Mouse (Mus musculus): ENCODE measurements around the gene Vmn1r12.
"Not testable (repeated sequence)": the region's sequence is repeated elsewhere in the genome, so short reads cannot be mapped to it uniquely, and the experiment has no call there.

Vmn1r12 gene

DNA sequence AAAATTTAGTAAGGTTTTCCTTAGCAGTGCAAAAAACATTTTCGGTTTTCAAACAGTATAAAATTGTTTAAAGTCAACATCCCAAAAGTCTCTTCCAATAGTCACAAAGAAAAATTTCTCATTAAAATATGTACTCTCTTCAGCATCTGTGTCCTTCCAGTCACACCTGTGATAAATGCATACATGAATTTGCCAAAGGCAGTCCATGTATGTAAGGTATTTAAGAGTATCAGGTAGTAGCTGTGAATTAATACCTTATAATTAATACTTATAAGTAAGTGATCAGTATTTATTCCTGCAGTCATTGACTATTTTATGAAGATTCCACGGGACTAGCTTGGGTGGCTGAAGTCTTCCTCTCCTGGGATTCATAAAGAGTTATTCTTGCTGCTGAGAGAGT, at the start of gene Vmn1r12:
Gene Vmn1r12 (plus strand): TSS at position 301 of the 400 bp plus-strand sequence.
- DNase-seq (ENCODE audit: low read depth, low spot score): no peak

DNA sequence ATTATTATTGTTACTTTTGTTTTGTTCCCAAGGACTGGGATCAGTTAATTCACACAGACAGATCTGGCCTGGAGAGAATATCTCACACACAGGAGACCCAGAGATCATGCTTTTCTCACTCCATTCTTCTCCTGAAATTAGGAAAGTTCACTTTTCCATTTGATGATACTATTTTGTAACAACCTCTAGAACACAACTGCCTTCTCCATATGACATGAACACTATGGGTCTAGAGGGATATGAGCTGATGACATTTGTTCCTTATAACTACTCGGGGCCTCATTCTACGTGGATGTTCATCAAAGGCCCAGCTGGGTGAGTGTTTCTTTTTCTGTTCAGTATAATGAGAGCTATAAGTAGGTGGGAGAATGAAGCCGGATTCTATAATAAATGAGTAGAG, 47.6 kb upstream of the Vmn1r12 start, which contains the start of gene Vmn1r10:
Gene Vmn1r10 (plus strand): TSS at position 301 of the 400 bp plus-strand sequence.
- DNase-seq (ENCODE audit: low read depth, low spot score): no peak

- DNase-seq (ENCODE audit: low read depth, low spot score): no peak
Observed at GRCm38 (mm10) chr6:57133155-57133554, 23.6 kb upstream of the Vmn1r12 start, which contains the start of gene Vmn1r11. Vmn1r11 (plus strand) TSS chr6:57133455.

DNA sequence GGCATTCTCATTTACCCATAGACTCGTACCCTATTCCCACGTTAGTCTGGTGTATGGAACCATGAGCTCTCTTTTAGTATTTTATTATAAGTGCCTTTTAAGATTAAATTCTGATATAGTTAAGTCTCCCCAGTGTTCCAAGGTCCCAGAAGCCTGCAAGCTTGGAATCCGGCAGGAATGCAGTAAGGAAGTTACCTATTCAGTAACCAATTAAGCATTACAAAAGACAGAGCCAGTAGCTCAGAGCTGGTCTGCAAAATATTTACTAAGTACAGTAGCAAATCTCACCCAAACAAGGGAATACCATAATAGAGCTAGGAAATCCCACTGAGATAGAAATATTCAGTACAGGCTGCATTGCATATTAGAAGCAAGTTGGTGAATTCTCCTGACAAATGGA, 33.3 kb downstream of the Vmn1r12 start:
- DNase-seq (ENCODE audit: low read depth, low spot score): not testable (repeated sequence)

- DNase-seq (ENCODE audit: low read depth, low spot score): not testable (repeated sequence)
Observed at GRCm38 (mm10) chr6:57202990-57203389, 46.3 kb downstream of the Vmn1r12 start, which contains the start of gene Vmn1r13. Vmn1r13 (plus strand) TSS chr6:57203290.
